Mouse (Mus musculus) T-helper 2 cell (primary cell): ENCODE results near the gene Tmem108.
"Not testable (repeated sequence)": the region's sequence is repeated elsewhere in the genome, so short reads cannot be mapped to it uniquely, and the experiment has no call there.

Source experiments
- in situ Hi-C: fragments of 300-600 bp; cut with MboI, MseI; formaldehyde crosslinking; loops from one replicate; pipeline ENCODE4 v1.15.1; 2025; ENCODE audit warnings: high pct_unique_total_duplicates

The Tmem108 gene

DNA sequence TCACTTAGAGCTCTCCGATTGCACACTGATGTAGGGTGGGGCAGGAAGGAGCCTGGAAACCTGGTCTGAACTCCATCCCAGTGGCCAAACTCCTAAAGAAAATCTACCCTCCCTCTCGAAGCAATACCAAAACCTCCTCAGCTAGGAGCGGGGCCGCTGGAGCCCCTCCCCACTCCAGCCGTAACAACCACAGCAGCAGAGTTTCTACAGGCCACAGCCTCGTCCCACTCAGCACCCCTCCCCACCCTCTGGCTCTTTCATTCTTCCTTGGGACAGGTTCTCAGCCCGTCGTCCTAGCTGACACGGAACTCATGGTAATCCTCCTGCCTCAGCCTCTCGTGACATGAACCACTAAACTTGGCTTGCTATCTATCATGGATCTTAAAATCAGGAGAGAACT lies 72.6 kb downstream of the Tmem108 start:
- in situ Hi-C loops: no loop called here

DNA sequence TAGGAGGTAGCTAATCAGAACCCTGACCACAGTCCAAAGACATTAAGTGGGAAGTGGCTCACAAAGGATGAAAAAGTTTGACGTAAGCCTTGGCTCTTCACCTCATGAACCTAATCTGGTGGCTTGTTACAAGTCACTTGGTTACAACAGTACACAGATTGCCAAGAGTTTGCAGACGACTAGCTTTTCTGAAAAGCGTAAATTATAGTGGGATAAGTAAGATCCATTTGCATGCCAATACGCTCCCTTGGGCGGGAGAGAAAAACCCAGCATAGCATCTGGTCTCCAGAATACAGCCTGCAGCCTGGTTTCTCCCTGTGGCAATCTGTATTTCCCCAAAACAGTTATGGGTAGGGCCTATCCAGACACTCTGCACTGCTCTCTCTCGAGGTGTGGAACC lies 74.5 kb downstream of the Tmem108 start:
- in situ Hi-C loops: no loop called here

DNA sequence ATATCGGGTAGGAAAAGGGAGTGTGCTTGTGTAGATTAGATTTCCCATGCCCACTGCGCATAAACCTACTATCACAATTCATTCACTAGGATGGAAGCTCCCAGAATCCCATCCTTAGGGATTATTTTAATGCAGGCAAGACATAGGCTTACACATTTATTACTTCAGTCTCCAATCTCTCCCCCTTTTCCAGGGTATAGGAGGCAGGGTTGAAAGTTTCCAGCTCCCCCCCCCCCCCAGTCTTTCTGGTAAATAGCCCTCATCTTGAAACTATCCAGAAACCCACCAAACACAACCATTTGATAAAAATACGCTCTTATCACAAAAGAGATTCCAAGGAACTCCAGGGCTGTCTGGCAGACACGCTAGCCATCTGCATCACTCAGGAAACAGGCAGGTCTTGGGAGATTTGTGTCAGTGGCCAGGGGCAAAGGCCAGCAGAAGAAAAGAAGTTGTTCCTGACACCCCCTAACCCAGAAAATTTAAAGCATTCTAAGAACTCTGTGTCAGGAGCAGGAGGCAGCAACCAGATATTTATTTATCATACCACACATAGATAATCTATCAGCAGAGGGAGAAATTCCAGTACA lies 79.8 kb downstream of the Tmem108 start:
- in situ Hi-C loops: no loop called here

DNA sequence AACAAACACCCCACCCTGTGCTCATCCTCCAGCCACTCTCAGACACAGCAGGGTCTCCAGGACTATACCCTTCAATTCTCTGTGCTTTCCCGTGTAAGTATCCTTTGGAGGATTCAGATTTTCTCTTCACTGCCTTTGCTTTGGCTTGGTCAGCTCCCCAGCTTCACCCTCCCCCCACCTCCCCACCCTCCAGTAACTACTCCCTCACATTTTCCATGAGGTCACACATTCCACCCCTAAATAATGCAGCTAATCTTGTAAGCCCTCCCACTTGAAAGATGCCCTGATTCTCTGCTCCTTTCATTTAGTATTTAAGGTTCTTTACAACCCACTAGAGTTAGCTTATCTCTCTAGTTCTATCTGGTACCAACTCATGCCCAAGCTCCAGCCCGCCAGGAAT lies 82.4 kb downstream of the Tmem108 start:
- in situ Hi-C loops: no loop called here

DNA sequence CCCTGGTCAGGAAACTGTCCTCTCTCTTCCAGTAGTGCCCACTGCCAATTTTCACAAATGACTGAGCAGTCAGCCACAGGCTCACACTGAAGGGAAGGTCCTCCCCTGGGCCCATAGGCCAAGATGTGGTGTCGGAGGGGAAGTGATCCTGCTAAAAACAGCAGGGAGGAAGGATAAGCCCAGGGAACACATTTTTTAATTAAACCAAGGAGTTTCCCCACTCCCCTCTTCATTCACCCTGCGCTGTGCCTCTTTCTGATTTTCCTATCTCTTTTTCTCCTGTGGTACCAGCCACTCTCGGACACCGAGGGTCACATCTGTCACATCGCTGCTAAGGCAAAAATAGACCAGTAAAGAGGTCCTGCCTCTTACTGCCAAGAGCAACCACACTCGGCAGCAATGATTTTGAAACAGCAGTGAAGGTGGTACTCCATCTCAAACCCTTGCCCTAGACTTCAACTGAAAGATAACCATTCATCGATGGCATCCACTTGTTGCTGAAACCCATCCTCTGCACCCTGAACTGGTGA lies 83.0 kb downstream of the Tmem108 start:
- in situ Hi-C loops: no loop called here

DNA sequence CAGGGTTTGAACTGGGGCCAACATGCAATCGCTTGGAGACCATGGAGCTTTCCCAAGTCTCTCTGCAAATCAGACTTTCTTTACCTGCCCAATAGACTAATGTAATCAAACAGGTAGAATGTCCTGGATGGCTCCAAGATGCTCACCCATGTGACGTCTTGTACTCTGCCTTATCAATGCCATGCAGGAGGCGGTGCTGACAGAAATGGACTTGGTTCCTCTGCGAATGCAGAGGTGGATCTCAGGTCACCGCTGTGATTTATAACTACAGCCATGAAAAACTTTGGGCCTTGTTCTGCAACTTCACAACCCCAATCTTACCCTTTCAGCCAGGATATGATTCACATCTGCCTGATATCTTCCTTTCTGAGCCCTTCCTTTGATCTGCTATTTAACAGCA lies 83.8 kb downstream of the Tmem108 start:
- in situ Hi-C loops: no loop called here

DNA sequence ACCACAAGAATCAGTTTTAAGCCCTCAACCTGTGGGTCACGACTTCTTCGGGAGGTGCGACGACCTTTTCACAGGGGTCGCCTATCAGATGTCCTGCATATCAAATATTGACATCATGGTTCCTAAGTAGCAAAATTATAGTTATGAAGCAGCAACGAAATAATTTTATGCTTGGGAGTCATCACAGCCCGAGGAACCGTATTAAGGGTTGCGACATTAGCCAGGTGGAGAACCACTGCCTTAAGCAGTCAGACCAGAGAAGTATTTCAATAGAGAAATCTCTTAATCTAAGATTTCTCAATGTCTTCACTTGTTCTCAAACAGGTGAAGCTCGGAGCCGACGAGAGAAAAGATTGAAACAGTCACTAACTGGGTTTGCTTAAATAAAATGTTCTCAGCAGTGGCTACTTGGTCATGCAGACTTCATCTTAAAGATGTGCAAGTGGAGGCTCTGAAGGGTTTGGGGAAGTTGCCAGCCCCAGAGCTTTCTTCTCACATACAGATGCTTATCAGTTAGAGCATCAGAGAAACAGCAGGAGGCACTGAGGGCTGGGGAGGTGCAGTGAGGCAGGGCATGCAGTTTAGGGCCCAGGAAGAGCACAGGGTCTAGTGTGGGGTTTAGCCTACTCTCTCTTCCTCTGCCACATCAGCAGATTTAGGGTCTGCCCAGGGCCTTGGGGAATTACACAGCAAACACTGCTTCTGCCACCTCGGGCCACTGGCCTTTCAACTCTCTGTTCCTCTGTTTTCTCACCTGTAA lies 85.7 kb downstream of the Tmem108 start:
- in situ Hi-C loops: no loop called here

DNA sequence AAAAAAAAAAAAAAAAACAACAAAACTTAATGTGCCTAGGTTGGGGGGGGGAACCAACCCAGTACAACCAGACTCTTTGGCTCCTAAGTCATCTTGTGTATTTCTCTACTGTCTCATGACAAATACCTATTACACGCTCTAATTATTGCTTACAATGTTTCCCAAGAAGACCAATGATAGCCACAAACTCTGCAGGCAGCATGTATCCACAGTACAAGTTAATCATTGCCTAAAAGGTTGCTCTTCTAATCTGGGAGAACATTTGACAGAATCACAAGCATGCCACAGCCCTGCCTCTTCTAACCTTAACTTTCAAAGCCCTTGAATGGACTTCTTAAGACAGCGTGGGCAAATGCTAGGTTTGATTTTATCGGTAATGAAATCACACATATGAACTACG lies 88.8 kb downstream of the Tmem108 start:
- in situ Hi-C loops: no loop called here

DNA sequence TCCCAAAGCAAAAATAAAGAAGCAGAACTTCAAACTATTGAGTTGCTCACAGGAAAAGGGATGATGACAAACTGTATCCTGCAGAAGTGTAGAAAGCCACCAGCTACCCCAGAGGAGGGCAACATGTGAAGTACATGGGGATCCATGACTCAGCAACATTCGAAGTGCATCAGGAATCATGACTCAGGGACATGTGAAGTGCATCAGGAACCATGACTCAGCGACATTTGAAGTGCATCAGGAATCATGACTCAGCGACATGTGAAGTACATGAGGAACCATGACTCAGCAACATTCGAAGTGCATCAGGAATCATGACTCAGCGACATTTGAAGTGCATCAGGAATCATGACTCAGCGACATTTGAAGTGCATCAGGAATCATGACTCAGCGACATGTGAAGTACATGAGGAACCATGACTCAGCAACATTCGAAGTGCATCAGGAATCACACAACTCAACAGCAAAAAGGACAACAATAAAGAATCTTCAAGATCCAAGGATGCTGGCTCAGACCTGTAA lies 91.0 kb downstream of the Tmem108 start:
- in situ Hi-C loops: not testable (repeated sequence)

DNA sequence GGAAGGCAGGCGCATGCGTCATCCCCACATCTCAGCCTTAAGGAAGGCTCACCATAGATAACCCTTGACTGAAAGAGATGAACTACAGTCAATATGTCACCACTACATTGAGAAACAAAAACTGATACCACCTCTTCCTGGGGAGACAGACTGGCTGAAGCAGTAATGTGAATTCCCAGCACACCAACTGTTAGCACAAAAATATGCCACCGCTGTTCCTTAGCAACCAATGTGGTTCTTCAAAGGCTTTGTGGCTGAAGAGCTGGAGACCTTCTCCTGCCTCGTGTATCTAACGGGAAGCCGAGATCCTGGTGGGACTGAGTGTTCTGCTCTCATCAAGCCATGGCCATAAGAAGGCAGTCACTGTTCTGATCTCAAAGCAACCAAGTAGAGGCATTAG lies 92.8 kb downstream of the Tmem108 start:
- in situ Hi-C loops: no loop called here

DNA sequence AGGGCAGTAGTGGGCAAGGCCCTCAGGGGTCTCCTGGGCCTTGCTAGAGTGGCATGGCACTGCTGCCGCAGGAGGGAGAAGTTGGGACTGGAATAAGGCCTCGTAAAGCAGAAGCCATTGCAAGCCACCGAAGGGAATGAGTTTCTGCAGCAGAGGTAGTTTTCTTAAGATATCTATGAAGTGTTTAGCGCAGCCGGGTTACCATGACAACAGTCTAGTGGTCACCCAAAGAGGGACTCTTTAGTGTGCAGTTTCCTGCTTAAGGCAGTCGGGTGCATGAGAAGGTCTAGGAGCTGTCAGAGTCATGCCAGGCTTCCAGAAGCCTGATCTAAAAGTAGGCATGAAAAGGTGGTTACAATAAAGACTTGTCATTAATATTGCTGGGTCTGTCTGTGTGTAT lies 95.8 kb downstream of the Tmem108 start:
- in situ Hi-C loops: no loop called here

DNA sequence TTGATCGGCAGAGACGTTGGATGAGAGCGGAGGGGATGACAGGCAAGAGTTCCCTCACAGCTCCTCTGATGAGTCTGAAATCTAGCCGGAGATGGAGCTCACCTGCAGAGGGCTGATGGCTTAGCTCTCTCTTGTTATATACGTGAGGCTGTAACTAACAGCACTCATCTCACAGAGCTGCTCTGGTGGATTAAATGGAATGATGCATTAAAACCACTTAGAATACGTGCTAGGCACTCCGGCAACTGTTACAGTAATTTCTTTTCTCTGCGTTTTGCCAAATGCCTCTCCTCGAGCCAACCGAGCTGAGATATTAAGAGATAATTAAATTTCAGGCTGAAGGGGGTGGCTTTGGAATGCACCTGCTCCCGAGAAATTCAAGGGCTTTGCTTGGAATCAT lies 97.5 kb downstream of the Tmem108 start:
- in situ Hi-C loops: no loop called here

DNA sequence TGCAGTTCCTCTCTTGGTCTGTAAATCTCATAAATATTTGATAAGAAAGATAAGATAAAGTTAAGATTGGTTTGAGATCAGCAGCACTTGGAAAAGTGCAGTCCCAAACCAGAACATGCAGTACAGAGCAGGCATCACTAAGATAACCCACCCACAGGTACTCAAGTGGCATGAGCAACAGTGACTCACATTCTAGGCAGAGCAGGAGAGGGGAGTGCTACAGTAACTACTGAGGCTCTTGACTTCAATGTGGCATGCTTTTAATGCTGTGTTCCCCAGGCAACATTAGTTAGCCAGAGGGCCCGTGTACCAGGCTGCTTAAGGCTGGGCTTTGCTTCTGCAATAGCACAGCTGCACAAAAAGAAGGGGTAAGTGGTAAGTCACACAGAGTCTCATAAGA lies 99.8 kb downstream of the Tmem108 start:
- in situ Hi-C loops: no loop called here

DNA sequence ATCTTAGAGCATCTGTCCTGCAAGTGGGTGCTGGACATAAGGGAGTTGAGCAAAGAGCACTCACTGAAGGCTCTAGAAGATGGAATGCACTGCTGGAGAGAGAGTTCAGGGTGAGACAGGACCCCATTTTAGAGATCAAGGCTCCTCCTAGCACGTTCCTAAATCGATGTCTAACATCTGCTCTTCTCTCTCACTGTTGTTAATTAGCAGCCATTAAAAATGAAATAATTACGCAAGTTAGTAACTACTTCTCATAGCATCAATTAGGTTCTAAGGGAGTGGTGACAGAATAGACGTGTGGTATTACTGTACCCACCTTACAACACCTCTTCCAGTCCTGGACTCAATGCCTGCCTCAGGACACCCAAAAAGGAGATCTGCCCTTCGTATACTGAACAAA lies 103.7 kb downstream of the Tmem108 start:
- in situ Hi-C loops: no loop called here

DNA sequence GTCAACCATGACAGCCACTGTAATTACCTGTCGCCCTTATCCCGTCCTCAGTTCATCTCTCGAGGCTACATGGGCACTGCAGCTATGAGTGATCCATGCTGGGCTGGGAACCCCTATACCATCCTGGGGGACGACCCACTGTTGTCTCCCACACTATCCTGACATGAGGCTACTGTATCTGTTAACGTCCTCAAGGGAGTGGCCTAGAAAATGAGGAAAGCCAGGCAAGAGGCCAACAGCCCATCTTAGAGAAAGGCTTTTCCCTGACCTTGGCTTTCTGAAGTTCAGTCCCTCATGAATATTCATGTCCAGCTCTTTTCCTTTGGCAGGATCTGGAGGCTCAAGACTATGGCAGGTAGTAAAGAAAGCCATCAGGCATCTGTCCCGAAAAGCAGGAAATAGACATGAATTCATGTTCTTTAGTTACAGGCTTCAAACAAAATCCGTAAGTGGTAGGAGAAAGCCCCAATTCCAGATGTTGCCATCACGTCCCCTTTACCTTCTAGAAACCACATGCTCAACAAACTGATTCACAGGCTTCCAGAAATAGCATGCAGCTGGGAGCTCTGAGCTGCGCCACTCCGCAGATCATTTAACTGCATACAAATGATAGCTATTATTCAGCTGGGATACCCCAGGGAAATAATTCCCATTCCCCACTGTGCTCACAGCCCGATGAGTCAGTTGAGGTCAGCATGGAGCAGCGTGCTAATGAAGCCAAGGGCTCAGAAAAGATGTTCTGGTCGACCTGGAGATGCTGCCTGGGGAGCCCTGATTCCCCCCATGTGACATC lies 104.3 kb downstream of the Tmem108 start:
- in situ Hi-C loops: no loop called here

DNA sequence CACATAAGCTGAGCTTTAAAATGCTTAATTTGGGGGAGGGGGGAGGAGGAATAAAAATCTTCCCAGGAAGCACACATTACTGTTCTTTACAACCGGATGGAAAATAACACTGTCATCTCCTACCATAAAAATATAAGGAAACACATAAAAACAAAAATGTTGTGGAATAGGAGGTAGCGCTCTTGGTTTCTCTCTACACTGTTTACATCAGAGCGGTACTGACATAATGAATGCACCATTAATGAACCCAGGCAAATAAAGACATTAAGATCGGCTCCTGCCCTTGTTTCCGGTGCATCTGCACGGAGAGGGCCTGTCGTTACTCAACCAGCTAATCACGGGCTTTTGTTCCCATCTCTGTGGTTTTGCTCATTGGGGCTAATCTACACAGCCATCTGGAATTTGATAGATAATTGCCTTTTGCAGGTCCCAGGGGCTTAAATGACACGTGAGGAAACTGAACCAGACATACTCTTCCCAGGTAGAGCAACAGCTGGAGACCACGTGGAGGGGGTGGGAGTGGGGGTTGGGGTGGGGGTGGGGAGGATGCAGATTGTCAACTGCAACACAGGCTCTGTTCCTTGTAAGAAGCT lies 107.5 kb downstream of the Tmem108 start:
- in situ Hi-C loops: no loop called here

DNA sequence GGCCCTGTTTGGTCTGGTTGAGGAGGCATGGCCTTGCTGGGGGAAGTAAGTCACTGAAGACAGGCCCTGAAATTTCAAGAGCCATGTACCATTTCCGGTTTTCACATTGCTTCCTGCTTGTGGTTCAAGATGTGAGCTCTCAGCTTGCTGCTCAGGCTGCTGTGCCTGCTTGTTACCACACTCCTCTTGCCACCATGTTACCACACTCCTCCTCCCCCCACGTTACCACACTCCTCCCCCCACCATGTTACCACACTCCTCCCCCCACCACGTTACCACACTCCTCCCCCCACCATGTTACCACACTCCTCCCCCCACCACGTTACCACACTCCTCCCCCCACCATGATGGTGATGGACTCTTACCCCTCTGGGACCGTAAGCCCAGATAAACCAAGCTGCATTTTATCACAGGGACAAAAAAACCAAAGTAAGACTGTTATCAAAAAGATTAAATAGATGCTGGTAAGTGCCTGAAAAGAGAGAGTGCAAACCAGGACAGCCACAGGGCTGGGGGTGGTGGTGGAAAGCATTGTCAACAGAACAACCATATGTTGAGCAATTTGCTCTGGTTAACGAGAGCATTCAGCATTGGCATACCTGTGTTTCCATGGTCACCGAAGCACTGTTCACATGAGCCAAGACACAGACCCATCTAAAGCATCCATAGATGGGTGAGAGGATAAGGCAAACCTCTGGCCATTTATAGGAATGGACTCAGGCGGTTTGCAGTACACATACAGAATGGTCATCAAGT lies 109.3 kb downstream of the Tmem108 start:
- in situ Hi-C loops: no loop called here

DNA sequence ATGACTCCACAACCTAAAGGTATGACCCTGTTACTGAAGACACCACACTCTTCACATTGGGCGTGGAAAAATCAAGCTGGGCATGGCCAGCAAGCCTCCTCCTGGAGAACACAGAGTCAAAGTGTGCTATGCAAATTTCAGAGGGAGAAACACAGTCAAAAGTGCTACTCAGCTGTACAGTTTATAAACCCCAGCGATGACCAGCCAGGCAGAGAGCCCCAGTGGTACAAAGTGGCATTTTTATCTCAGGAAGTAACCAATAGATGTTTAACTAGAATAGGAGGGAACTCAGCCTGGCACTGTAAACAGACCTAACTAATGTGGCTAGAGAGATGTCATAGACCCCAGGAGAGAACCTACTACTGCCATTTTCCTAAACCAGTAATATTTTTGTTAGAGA lies 115.0 kb downstream of the Tmem108 start:
- in situ Hi-C loops: no loop called here

DNA sequence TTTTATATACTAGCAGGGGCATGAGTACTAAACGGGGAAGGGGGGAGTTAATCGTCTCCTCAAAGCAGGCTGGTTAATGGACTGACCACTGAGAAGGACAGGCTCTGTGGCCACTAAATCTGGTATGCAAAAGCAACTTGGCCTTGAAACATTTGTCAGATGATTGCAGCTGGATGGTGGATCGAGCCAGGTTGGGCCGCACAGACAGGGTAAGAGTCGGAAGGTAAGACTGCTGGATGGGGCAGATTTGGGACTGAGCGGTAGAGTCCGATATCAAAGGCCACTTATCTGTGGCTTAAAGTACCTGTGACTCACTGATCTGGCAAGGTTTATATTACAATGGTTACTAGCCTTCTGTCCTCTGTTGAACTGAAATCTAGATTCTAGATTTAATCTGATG lies 115.9 kb downstream of the Tmem108 start:
- in situ Hi-C loops: no loop called here

DNA sequence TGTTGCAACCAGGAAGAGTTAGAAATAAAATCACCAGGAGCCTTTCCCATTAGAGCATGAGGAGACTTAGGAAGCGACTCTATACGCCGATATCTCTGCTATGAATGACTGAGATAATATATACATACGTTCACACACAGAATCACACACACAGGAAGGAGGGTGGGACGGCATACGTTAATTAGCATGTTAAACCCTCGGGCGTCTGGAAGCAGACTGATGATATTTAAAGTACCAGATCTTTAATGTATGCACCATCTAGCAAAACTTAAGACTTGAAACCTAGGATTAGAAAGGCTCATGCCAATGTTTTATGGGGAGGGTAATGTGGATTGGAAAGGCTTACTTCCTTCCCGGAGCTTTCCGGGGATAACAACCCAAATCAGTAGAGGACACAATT lies 119.3 kb downstream of the Tmem108 start:
- in situ Hi-C loops: no loop called here

DNA sequence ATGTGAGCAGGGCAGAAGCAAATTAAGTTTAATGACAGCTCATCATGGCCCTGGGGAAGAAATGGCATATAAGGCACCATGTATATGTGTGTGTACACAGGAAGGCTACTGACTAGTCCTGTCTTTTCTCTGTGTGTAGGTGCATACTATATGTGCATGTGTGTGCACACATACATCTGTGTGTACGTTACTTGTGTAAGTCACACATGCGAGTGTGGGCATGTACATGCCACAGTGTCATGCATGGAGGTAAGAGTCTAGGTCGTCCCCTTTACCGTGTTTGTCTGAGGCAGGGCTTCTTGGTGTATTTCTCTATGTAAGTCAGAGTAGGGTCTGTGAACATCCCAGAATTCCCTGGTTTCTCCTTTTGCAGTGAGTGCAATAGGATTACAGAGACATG lies 120.3 kb downstream of the Tmem108 start:
- in situ Hi-C loops: no loop called here
